Mouse (Mus musculus): Measurements from ENCODE around the gene Rab11fip5. TPM values are rescaled to one million over a fixed set of nuclear protein-coding genes. Genes with fewer than 3 reads are reported as not detected.
A peak's percentile ranks its signal among the peaks of the same experiment; 100 is the strongest.

Gene Rab11fip5
- polyA plus RNA-seq, 1 experiment: 24.8 TPM

DNA sequence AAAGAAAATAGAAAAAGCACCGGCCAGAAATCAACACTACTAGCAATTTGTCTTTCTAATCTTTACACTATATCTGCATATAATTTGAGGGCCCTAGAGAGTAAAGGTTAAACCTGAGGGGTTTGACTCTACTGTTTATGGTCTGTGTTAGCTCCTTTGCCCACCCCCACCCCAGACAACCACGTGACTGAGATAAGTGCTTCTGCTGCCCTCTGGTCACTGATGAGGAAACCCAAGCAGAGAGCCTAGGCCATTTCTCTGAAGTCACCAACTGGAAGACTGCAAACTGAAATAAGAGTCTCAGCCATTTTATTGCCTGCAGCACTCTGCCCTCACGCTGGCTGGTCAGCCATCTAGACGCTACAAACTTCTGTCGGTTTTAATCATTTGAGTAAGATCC is 3.4 kb upstream of the Rab11fip5 start:
- peaks cover 11% of the 10 kb centered on the region for H3K79me2 ChIP-seq (ENCODE audit: control insufficient read depth, insufficient read depth)
- H3K4me3 ChIP-seq: no peak overlapping the region
- H3K36me3 ChIP-seq (ENCODE audit: control insufficient read depth, insufficient read depth): no peaks in the 10 kb centered on the region
- H3ac ChIP-seq (ENCODE audit: control insufficient read depth, insufficient read length): no peak overlapping the region
- no peaks in the 10 kb centered on the region for H3K27me3 ChIP-seq (ENCODE audit: control insufficient read depth, insufficient read depth, insufficient read length)
- TF ChIP-seq TCF12 (IDR thresholded peaks at IDR 0.05; ENCODE audit: insufficient read depth, poor library complexity, severe bottlenecking) (no peak), TCF3 (IDR thresholded peaks at IDR 0.05; ENCODE audit: insufficient read length, low read depth) (no peak), MAX (IDR thresholded peaks at IDR 0.05; ENCODE audit: low read depth) (no peak)
- no peak overlapping the region for H3K4me2 ChIP-seq (ENCODE audit: low read depth)

DNA sequence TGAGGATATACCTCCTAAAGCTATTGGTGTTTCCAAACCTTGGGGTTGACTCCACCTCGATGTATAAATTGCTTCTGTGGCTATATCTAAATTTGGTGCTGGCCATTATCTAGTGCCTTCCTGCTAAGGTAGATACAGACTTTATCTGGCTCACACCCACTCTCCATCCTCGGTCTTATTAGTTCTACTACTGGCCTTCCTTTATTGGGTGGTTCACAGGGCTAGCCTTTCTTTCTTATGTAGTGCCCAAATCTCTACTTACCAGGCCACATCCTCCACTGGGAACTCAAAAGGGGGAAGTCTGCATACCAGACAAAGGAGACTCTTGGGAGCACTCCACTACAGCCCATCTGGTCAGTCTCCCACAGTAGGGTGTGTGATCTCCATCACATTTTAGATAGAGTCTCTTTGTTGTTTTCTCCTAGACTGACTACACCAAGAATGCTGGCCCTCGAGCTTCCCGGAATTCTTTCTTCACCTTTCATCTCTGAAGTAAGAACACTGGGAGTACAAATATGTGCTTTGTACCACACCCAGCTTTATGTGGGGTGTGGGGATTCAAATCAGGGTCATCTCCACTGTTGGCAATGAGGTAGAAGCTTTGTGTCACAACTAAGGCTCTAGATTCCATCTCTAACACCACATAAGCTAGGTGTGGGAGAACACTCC is 2.8 kb upstream of the Rab11fip5 start:
- Histone ChIP-seq H3K36me3 (ENCODE audit: control insufficient read depth, insufficient read depth) (no peaks in the 10 kb centered on the region), H3K27me3 (ENCODE audit: control insufficient read depth, insufficient read depth, insufficient read length) (no peaks in the 10 kb centered on the region), H3K4me2 (ENCODE audit: low read depth) (no peak overlapping the region), H3K79me2 (ENCODE audit: control insufficient read depth, insufficient read depth) (peaks cover 16% of the 10 kb centered on the region), H3ac (ENCODE audit: control insufficient read depth, insufficient read length) (no peak overlapping the region), H3K4me3 (no peak overlapping the region)
- TF ChIP-seq POLR2A (IDR thresholded peaks at IDR 0.05; ENCODE audit: insufficient read length, low read depth) (no peak), MAX (IDR thresholded peaks at IDR 0.05; ENCODE audit: low read depth) (no peak), E2F4 (IDR thresholded peaks at IDR 0.05; ENCODE audit: insufficient read depth) (no peak)

- H3K27me3 ChIP-seq (ENCODE audit: control insufficient read depth, insufficient read depth, insufficient read length): no peaks in the 10 kb centered on the region
- peak overlapping the region; percentile 54 for H3K4me3 ChIP-seq
- H3ac ChIP-seq (ENCODE audit: control insufficient read depth, insufficient read length): peak overlapping the region; percentile 73
- no peak for TF ChIP-seq CEBPB (IDR thresholded peaks at IDR 0.05; ENCODE audit: insufficient read depth, poor library complexity, severe bottlenecking)
- TF ChIP-seq TCF3 (IDR thresholded peaks at IDR 0.05; ENCODE audit: insufficient read length, low read depth): no peak
- no peak for TF ChIP-seq E2F4 (IDR thresholded peaks at IDR 0.05; ENCODE audit: insufficient read depth)
- no peak for TF ChIP-seq REST (IDR thresholded peaks at IDR 0.05; ENCODE audit: insufficient read depth, insufficient read length)
- no peak for TF ChIP-seq TCF12 (IDR thresholded peaks at IDR 0.05; ENCODE audit: insufficient read depth, poor library complexity, severe bottlenecking)
- TF ChIP-seq MAX (IDR thresholded peaks at IDR 0.05; ENCODE audit: low read depth): no peak
- no peak for TF ChIP-seq POLR2A (IDR thresholded peaks at IDR 0.05; ENCODE audit: insufficient read length, low read depth)
- TF ChIP-seq SRF (IDR thresholded peaks at IDR 0.05; ENCODE audit: control insufficient read depth, insufficient read length, low read depth): no peak
- H3K36me3 ChIP-seq (ENCODE audit: control insufficient read depth, insufficient read depth): no peaks in the 10 kb centered on the region
- H3K79me2 ChIP-seq (ENCODE audit: control insufficient read depth, insufficient read depth): peaks cover 17% of the 10 kb centered on the region
- peak overlapping the region; percentile 85 for H3K4me2 ChIP-seq (ENCODE audit: low read depth)
Measured at GRCm38 (mm10) chr6:85374734-85375114, 290 bp upstream of the Rab11fip5 start.

GRCm38 (mm10) chr6:85373066-85373860 is 1.2 kb downstream of the Rab11fip5 start:
- H3K36me3 ChIP-seq (ENCODE audit: control insufficient read depth, insufficient read depth): no peaks in the 10 kb centered on the region

DNA sequence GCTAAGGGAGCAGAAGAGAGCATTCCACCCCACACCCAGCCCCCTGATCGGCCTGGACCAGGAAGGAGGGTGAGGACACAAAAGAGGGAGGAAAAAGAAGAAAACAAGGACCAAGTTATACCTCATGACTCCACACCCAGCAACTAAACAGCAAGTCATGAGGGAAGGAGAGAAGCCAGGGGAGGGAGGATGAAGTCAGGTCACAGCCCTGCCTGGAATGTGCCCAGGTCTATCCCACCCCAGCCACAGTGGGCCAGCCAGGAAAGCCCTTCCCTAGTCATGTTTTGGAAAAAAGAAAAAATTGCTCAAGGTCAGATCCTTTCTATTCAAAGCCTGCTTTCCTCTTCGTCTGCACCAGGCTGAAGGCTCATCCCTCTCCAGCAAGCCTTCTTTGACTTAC is 1.9 kb downstream of the Rab11fip5 start:
- Histone ChIP-seq H3K4me2 (ENCODE audit: low read depth) (peak overlapping the region; percentile 96), H3ac (ENCODE audit: control insufficient read depth, insufficient read length) (no peak overlapping the region), H3K4me3 (peak overlapping the region; percentile 54), H3K27me3 (ENCODE audit: control insufficient read depth, insufficient read depth, insufficient read length) (no peaks in the 10 kb centered on the region), H3K36me3 (ENCODE audit: control insufficient read depth, insufficient read depth) (no peaks in the 10 kb centered on the region), H3K79me2 (ENCODE audit: control insufficient read depth, insufficient read depth) (peaks cover 17% of the 10 kb centered on the region)
- no peak for TF ChIP-seq REST (IDR thresholded peaks at IDR 0.05; ENCODE audit: insufficient read depth, insufficient read length)
- no peak for TF ChIP-seq CEBPB (IDR thresholded peaks at IDR 0.05; ENCODE audit: insufficient read depth, poor library complexity, severe bottlenecking)
- TF ChIP-seq MYOG (IDR thresholded peaks at IDR 0.05; ENCODE audit: control insufficient read depth in 1 of 3, insufficient read depth in 1 of 3, insufficient read length in 2 of 3, low read depth in 2 of 3): no peak
- no peak for TF ChIP-seq TCF12 (IDR thresholded peaks at IDR 0.05; ENCODE audit: insufficient read depth, poor library complexity, severe bottlenecking)

More at GRCm38 (mm10) chr6:85373066-85373860, 1.2 kb downstream of the Rab11fip5 start:
- H3K79me2 ChIP-seq (ENCODE audit: control insufficient read depth, insufficient read depth): peaks cover 17% of the 10 kb centered on the region
- peak overlapping the region; percentile 73 for H3ac ChIP-seq (ENCODE audit: control insufficient read depth, insufficient read length)
- peak overlapping the region; percentile 54 for H3K4me3 ChIP-seq
- peak overlapping the region; percentile 96 for H3K4me2 ChIP-seq (ENCODE audit: low read depth)
- TF ChIP-seq REST (IDR thresholded peaks at IDR 0.05; ENCODE audit: insufficient read depth, insufficient read length) (no peak), MYOG (IDR thresholded peaks at IDR 0.05; ENCODE audit: control insufficient read depth in 1 of 3, insufficient read depth in 1 of 3, insufficient read length in 2 of 3, low read depth in 2 of 3) (no peak), SRF (IDR thresholded peaks at IDR 0.05; ENCODE audit: control insufficient read depth, insufficient read length, low read depth) (no peak), CEBPB (IDR thresholded peaks at IDR 0.05; ENCODE audit: insufficient read depth, poor library complexity, severe bottlenecking) (no peak), POLR2AphosphoS2 (IDR thresholded peaks at IDR 0.05; ENCODE audit: insufficient read length, low read depth) (no peak), MAX (IDR thresholded peaks at IDR 0.05; ENCODE audit: low read depth) (no peak), TCF12 (IDR thresholded peaks at IDR 0.05; ENCODE audit: insufficient read depth, poor library complexity, severe bottlenecking) (no peak), TCF3 (IDR thresholded peaks at IDR 0.05; ENCODE audit: insufficient read length, low read depth) (no peak), POLR2A (IDR thresholded peaks at IDR 0.05; ENCODE audit: insufficient read length, low read depth) (no peak), USF1 (IDR thresholded peaks at IDR 0.05; ENCODE audit: low read depth) (no peak), MYOD1 (IDR thresholded peaks at IDR 0.05; ENCODE audit: control insufficient read depth in 1 of 3, insufficient read length in 2 of 3, low read depth in 2 of 3) (no peak), E2F4 (IDR thresholded peaks at IDR 0.05; ENCODE audit: insufficient read depth) (no peak)
- no peaks in the 10 kb centered on the region for H3K27me3 ChIP-seq (ENCODE audit: control insufficient read depth, insufficient read depth, insufficient read length)

Measured in myocyte (in vitro differentiated cells).